Mouse (Mus musculus): ENCODE results near the gene Cdk5r1.

GRCm38 (mm10) chr11:80509176-80509506 lies 32.3 kb downstream of the Cdk5r1 start:
- TF ChIP-seq EP300 (IDR thresholded peaks at IDR 0.05) = no peak
- no peak for TF ChIP-seq CTCF (IDR thresholded peaks at IDR 0.05)
